Mouse (Mus musculus) liver, postnatal 0 days (tissue): ENCODE measurements around the gene Pitpnm3. TPM values are rescaled to one million over a fixed set of nuclear protein-coding genes. Genes with fewer than 3 reads are reported as not detected.

Experiments used
- ATAC-seq: fragments of 200-750 bp; cut with Nextera tagmentation; 2 replicates; pipeline ENCODE4 v1.8.0; 2017; ENCODE audit warnings: mild to moderate bottlenecking, moderate library complexity
- DNase-seq: peaks from one replicate; pipeline ENCODE4 v3.0.0-alpha.2; 2016
- H3K27ac ChIP-seq: fragments of 300-500 bp; sonication (generic); 2 replicates; pipeline ENCODE4 v1.5.1; 2014; ENCODE audit warnings: antibody characterized with exemption, moderate library complexity, mild to moderate bottlenecking, low read depth
- H3K27me3 ChIP-seq: fragments of 300-500 bp; sonication (generic); 2 replicates; pipeline ENCODE4 v1.6.1; 2014; ENCODE audit warnings: low read length, control low read depth, mixed read lengths; ENCODE audit not compliant: insufficient read depth
- H3K36me3 ChIP-seq: fragments of 300-500 bp; sonication (generic); replicated peaks from 2 replicates; pipeline ENCODE4 v1.6.1; 2014; ENCODE audit warnings: mild to moderate bottlenecking, control low read depth, low read length, moderate library complexity, mixed read lengths; ENCODE audit not compliant: insufficient read depth
- H3K4me1 ChIP-seq: fragments of 300-500 bp; sonication (generic); 2 replicates; pipeline ENCODE4 v1.6.1; 2014; ENCODE audit warnings: antibody characterized with exemption, mild to moderate bottlenecking, control low read depth; ENCODE audit not compliant: insufficient read depth
- H3K4me2 ChIP-seq: fragments of 300-500 bp; sonication (generic); 2 replicates; pipeline ENCODE4 v1.6.1; 2014; ENCODE audit warnings: low read depth, mild to moderate bottlenecking, low read length, moderate library complexity, mixed read lengths
- H3K4me3 ChIP-seq: fragments of 300-500 bp; sonication (generic); 2 replicates; pipeline ENCODE4 v1.5.1; 2014; ENCODE audit warnings: low read depth, low read length
- H3K9ac ChIP-seq: fragments of 300-500 bp; sonication (generic); replicated peaks from 2 replicates; pipeline ENCODE4 v1.6.1; 2014; ENCODE audit warnings: mild to moderate bottlenecking, moderate library complexity
- H3K9me3 ChIP-seq: fragments of 300-500 bp; sonication (generic); 2 replicates; pipeline ENCODE4 v1.6.1; 2016; ENCODE audit warnings: mild to moderate bottlenecking, control low read depth, low read length, mixed read lengths
- CTCF ChIP-seq: sonication (generic); IDR thresholded peaks from 2 replicates; pipeline ENCODE4 v1.5.1; 2016; ENCODE audit warnings: antibody characterized with exemption, low read depth
- EP300 ChIP-seq: IDR thresholded peaks from 2 replicates; pipeline ENCODE4 v1.6.1; 2016; ENCODE audit warnings: antibody characterized with exemption, low read depth, mild to moderate bottlenecking
- WGBS: fragments of 180-500 bp; shearing (Covaris S2); extraction: QIAGEN DNeasy Blood & Tissue Kit; methylation state at CpG from one replicate; pipeline ENCODE4 v1.1.7; 2014; ENCODE audit not compliant: insufficient replicate concordance; 5-methylcytosine and 5-hydroxymethylcytosine counted together
- polyA plus RNA-seq: library from polyadenylated mRNA; unstranded; fragments of >200 nt; fragmentation: Nextera tagmentation; extraction: Ambion mirVana; gene quantifications from 2 replicates; pipeline ENCODE4 v1.2.1, GENCODE M21; 2015

Gene Pitpnm3
- polyA plus RNA-seq, 1 experiment from 2014 or later: not detected

DNA sequence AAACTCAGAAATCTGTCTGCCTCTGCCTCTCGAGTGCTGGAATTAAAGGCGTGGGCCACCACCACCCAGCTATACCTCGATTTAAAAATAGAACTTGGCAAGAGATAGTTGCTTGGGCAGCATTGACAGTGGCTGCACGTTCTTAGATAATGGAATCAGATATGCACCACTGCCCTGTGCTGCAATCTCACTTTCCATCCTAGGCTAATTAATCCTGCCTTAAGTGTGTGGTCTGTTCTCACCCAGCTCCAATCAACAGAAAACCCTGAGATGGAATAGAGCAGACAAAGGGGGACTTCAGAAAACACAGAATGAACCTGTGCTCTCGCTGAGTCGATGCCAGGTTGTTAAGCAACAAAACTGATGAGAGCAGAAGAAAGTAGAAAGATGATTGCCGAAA, 32.0 kb downstream of the Pitpnm3 start:
- Histone ChIP-seq H3K27ac (no peak overlapping the region), H3K4me2 (no peak overlapping the region), H3K27me3 (no peaks in the 10 kb centered on the region), H3K36me3 (no peaks in the 10 kb centered on the region), H3K9me3 (no peaks in the 10 kb centered on the region), H3K4me1 (no peaks in the 10 kb centered on the region), H3K4me3 (no peak overlapping the region), H3K9ac (no peak overlapping the region)
- TF ChIP-seq CTCF (no peak), EP300 (no peak)
- ATAC-seq (no peak), DNase-seq (no peak)
- 63% methylated on average over 7 of the region's 7 CpGs for WGBS

DNA sequence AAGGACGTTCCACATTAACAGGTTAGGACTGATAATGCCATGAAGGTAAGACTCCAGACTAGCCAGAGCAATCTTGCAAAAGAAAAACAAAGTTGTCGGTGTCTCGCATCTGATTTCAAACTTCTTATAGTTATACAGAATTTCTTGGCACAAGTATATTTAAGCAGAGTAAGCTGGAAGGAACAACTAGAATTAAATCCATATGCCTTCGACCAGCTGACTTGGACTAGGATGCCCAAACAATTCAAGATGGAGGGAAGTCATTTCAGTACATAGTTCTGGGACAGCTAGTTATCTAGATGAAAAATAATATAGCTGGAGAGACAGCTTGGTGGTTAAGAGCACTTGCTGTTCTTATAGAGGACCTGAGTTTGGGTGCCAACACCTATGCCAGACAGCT, 34.6 kb downstream of the Pitpnm3 start:
- no peak for DNase-seq
- Histone ChIP-seq H3K4me3 (no peak overlapping the region), H3K9me3 (no peaks in the 10 kb centered on the region), H3K36me3 (no peaks in the 10 kb centered on the region), H3K9ac (no peak overlapping the region), H3K27ac (no peak overlapping the region), H3K4me1 (no peaks in the 10 kb centered on the region), H3K4me2 (no peak overlapping the region), H3K27me3 (no peaks in the 10 kb centered on the region)
- no peak for ATAC-seq
- TF ChIP-seq EP300 (no peak), CTCF (no peak)
- 78% methylated on average over 4 of the region's 4 CpGs for WGBS

DNA sequence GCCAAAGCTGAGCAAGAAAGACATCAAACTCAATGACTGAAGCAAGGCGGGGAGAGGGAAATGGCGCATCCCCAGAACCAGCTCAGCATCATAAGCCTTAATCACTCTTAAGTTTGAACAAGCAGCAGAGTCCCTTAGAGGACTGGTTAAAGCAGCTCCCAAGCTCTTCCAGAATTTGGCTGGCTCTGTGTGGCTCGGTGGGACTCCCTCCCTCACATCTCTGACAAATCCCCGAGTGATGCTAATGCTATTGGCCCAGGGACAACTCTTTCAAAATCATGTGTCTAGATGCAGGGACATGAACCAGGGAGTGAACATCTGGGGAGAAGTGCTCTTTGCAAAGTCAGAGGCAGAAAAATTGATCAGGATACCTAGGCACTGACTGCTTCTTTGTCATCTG, 36.4 kb downstream of the Pitpnm3 start:
- Histone ChIP-seq H3K36me3 (no peaks in the 10 kb centered on the region), H3K4me1 (no peaks in the 10 kb centered on the region), H3K4me3 (no peak overlapping the region), H3K9ac (no peak overlapping the region), H3K27me3 (no peaks in the 10 kb centered on the region), H3K9me3 (no peaks in the 10 kb centered on the region), H3K27ac (no peak overlapping the region), H3K4me2 (no peak overlapping the region)
- ATAC-seq (no peak), DNase-seq (no peak)
- 65% methylated on average over 4 of the region's 4 CpGs for WGBS
- TF ChIP-seq EP300 (no peak), CTCF (no peak)

DNA sequence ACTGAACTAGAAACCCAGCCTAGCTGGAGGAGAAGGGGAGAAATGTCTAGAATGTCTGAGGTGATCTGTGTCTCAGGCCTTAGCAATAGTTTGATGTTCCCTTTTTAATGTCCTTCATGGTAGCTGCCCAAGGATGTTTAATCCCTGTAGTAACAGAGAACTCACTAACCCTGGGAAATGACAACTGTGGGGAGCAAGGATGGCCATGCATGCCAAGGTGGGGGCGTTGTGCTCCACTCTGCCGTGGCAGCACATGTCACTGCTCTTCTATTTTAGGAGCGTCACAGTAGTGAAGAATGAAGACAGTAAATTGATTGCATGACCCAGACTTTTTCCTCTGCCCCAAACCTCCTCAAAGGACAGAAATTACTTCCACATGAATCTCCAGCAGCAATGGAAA, 37.6 kb downstream of the Pitpnm3 start:
- no peaks in the 10 kb centered on the region for H3K36me3 ChIP-seq
- 70% methylated on average over 3 of the region's 3 CpGs for WGBS
- no peak overlapping the region for H3K27ac ChIP-seq

DNA sequence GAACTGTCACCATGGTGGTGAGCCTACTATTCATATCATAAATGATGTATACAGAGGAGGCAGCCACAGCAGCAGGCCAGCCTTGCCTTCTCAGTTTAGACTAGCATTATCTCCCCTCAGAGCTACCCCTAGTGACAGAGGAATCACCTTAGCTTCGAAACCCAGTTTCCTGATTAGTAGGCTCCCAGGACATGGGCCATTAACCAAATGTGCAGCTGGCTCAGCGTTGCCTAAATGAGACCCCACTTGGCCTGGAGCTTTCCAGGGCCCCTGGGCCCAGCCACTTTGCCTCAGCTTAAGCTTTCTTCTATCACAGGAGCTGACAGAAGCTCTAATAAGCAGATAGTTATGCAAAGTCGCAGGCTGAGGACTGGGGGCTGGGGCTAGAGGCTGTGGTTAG, 39.6 kb downstream of the Pitpnm3 start:
- no peaks in the 10 kb centered on the region for H3K36me3 ChIP-seq
- H3K4me1 ChIP-seq: no peaks in the 10 kb centered on the region
- no peak for ATAC-seq
- no peak overlapping the region for H3K27ac ChIP-seq
- H3K27me3 ChIP-seq: no peaks in the 10 kb centered on the region
- 47% methylated on average over 3 of the region's 3 CpGs for WGBS
- no peak for DNase-seq
- H3K9me3 ChIP-seq: no peaks in the 10 kb centered on the region
- no peak overlapping the region for H3K4me2 ChIP-seq
- H3K9ac ChIP-seq: no peak overlapping the region
- TF ChIP-seq EP300 (no peak), CTCF (no peak)
- H3K4me3 ChIP-seq: no peak overlapping the region

More for the DNA sequence above, 37.6 kb downstream of the Pitpnm3 start:
- no peak overlapping the region for H3K9ac ChIP-seq
- TF ChIP-seq CTCF (no peak), EP300 (no peak)
- H3K9me3 ChIP-seq: no peaks in the 10 kb centered on the region
- DNase-seq (no peak), ATAC-seq (no peak)
- H3K4me1 ChIP-seq: no peaks in the 10 kb centered on the region
- H3K4me2 ChIP-seq: no peak overlapping the region
- no peak overlapping the region for H3K4me3 ChIP-seq
- H3K27me3 ChIP-seq: no peaks in the 10 kb centered on the region

DNA sequence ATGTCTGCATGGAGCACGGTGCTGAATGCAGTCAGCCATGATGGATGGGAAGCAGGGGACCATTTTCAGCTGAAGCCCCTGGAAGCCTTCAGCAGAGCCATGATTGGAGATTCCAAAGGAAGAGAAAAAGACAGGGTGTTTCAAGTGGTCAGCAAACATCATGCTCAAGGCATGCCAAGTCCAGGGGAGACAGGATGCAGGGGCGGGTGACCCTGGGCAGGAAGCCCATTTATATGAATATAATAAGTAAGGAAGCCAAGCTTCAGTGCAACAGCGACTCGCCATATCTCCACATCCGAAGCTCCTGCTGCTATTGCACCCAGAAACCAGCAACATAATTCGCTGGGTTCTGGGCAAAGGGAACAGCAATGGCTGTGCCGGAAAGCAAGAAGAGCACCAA, 41.1 kb downstream of the Pitpnm3 start:
- no peak for DNase-seq
- no peak overlapping the region for H3K9ac ChIP-seq
- ATAC-seq: no peak
- H3K27me3 ChIP-seq: no peaks in the 10 kb centered on the region
- H3K4me3 ChIP-seq: no peak overlapping the region
- no peaks in the 10 kb centered on the region for H3K36me3 ChIP-seq
- 66% methylated on average over 7 of the region's 7 CpGs for WGBS
- no peak overlapping the region for H3K27ac ChIP-seq
- H3K4me2 ChIP-seq: no peak overlapping the region
- no peaks in the 10 kb centered on the region for H3K9me3 ChIP-seq
- TF ChIP-seq CTCF (no peak), EP300 (no peak)
- no peaks in the 10 kb centered on the region for H3K4me1 ChIP-seq

DNA sequence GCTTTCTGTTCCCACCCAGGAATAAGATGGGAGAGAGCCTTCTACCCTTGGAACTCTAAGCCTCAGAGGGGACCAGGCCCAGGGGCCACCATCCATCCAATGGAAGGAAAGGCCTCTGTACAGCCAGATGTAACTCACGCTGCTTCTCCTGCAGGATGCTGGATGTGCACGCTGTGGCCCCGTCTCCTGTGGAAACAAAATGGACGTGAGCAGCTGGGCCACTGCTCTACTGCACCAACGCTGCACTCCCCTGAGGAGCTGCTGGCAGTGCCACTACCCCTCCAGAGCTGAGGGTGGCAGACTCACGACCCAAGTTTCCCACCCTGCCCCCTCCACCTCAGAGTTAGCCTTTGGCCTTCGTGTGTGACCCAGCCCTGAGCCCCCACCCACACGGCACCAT, 43.2 kb downstream of the Pitpnm3 start:
- TF ChIP-seq CTCF (no peak), EP300 (no peak)
- Histone ChIP-seq H3K4me2 (no peak overlapping the region), H3K36me3 (no peaks in the 10 kb centered on the region), H3K4me1 (no peaks in the 10 kb centered on the region), H3K27me3 (no peaks in the 10 kb centered on the region), H3K9me3 (no peaks in the 10 kb centered on the region), H3K4me3 (no peak overlapping the region), H3K27ac (no peak overlapping the region), H3K9ac (no peak overlapping the region)
- no peak for ATAC-seq
- WGBS: 50% methylated on average over 8 of the region's 8 CpGs
- no peak for DNase-seq
